Mouse (Mus musculus): ENCODE data around the gene Retreg1.

Retreg1 gene

GRCm38 (mm10) chr15:25843086-25843991 lies at the start of gene Retreg1:
Gene Retreg1, plus strand, starts transcription at chr15:25843180.
- in situ Hi-C loops (cut with MseI, MboI), result no loop called here

DNA sequence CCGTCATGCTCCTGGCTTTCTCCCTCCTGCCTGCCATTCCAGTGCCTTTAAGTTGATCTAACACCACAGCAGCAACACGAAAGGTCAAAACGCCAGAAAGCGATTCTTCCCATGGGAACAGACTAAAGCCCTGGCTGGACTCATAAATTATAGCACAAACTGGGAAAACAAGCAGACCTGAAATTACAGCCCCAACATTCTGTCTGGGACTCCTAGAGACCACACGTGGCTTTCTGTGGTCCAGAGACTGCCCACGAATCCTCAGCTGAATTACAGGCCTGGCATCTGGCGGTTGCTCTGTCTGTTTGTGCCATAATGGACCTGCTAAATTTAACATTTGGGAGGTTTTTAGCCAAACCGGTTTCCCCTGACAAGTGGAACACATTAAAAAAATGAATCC lies 48.9 kb upstream of the Retreg1 start:
- in situ Hi-C loops (cut with MseI, MboI), result no loop called here

DNA sequence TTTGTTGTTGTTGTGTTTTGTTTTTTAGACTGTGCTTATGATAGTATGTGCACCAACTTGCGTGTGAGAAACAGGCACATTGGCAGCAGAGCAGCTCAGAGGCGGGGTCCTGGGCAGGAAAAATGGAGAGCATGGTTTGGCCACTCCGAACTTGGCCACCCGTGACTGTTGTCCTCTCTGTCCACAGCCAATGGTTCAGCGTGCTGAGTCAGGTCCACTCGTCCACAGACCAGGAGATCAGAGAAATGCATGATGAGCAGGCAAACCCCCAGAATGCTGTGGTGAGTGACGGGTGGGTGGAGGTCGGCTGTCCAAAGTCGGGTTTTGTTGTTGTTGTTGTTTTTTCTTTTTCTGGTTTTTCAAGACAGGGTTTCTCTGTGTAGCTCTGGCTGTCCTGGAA lies 47.5 kb upstream of the Retreg1 start:
- in situ Hi-C loops (cut with MseI, MboI), result no loop called here

DNA sequence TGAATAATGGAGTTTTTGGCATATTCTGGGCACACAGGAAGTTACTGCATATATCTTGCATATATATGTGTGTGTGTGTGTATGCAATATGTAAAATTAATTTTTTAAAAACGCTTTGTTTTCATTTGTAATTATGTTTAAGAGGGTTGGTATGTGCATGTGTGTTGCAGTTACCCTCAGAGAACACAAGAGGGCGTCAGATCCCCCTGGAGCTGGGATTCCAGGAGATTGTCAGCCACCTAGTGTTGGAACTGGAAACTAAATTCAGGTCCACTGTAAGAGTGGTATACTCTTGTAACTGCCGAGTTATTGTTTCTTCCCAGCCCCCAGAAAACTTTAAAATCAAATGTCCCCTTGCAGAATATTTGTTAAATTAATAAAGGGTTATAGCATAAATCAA lies 46.6 kb upstream of the Retreg1 start:
- in situ Hi-C loops (cut with MseI, MboI), result no loop called here

- in situ Hi-C loops (cut with MseI, MboI), result no loop called here
These were observed 45.8 kb upstream of the Retreg1 start for GRCm38 (mm10) chr15:25797179-25797578.

- in situ Hi-C loops (cut with MseI, MboI), result no loop called here
These were observed 45.1 kb upstream of the Retreg1 start for GRCm38 (mm10) chr15:25797888-25798287.

DNA sequence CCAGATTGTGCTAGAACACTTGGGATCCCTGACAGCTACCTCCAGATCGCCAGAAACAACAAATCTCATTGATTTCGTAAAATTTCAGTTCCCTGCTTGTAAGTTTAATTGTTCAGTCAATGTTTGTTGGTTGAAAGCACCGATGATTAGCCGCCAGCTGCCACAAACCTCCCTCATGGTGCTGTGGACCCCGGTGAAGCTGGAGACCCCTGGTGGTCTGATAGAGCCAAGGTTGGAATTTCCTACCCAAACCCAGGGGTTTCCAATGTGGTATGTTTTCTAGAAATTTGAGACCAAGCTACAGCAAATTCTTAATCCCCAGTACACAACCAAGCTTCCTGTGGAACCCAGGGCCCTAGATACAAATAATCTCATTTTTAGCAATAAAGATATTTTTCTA lies 41.3 kb upstream of the Retreg1 start:
- in situ Hi-C loops (cut with MseI, MboI), result loop anchor here (10.0 to 25.0 kb wide), 2 partner anchors 153 to 511 kb away; partner anchors contain the start of gene March11 (in 1 of the 2)

- in situ Hi-C loops (cut with MseI, MboI), result loop anchor here (10.0 to 25.0 kb wide), 2 partner anchors 153 to 510 kb away; partner anchors contain the start of gene March11 (in 1 of the 2)
These were observed 40.8 kb upstream of the Retreg1 start for GRCm38 (mm10) chr15:25802194-25802593.

GRCm38 (mm10) chr15:25803111-25803510 lies 39.9 kb upstream of the Retreg1 start:
- in situ Hi-C loops (cut with MseI, MboI), result loop anchor here (10.0 to 25.0 kb wide), 2 partner anchors 152 to 509 kb away; partner anchors contain the start of gene March11 (in 1 of the 2)

- in situ Hi-C loops (cut with MseI, MboI), result loop anchor here (10.0 to 25.0 kb wide), 2 partner anchors 149 to 507 kb away; partner anchors contain the start of gene March11 (in 1 of the 2)
These were observed 37.5 kb upstream of the Retreg1 start for GRCm38 (mm10) chr15:25805336-25806110.

GRCm38 (mm10) chr15:25806363-25806762 lies 36.6 kb upstream of the Retreg1 start:
- in situ Hi-C loops (cut with MseI, MboI), result loop anchor here (10.0 to 25.0 kb wide), 2 partner anchors 148 to 506 kb away; partner anchors contain the start of gene March11 (in 1 of the 2)

DNA sequence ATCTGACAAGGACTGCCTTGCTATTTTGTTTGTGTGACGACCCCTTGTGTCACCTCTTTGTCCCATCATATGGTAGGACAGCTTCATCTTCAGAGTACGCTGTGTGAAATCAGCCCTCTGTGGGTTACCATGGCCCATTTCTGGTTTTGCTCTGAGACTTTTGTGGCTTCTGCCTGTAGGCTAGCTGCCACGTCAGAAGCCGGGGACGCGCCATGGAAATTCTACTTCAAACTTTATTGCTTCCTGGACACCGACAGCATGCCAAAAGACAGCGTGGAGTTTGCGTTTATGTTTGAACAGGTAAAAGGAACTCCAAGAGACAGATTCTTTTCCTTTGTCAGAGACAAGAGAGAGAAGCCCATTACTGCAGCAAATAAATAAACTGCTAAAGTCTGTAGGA lies 36.1 kb upstream of the Retreg1 start:
- in situ Hi-C loops (cut with MseI, MboI), result loop anchor here (10.0 to 25.0 kb wide), 2 partner anchors 148 to 505 kb away; partner anchors contain the start of gene March11 (in 1 of the 2)

DNA sequence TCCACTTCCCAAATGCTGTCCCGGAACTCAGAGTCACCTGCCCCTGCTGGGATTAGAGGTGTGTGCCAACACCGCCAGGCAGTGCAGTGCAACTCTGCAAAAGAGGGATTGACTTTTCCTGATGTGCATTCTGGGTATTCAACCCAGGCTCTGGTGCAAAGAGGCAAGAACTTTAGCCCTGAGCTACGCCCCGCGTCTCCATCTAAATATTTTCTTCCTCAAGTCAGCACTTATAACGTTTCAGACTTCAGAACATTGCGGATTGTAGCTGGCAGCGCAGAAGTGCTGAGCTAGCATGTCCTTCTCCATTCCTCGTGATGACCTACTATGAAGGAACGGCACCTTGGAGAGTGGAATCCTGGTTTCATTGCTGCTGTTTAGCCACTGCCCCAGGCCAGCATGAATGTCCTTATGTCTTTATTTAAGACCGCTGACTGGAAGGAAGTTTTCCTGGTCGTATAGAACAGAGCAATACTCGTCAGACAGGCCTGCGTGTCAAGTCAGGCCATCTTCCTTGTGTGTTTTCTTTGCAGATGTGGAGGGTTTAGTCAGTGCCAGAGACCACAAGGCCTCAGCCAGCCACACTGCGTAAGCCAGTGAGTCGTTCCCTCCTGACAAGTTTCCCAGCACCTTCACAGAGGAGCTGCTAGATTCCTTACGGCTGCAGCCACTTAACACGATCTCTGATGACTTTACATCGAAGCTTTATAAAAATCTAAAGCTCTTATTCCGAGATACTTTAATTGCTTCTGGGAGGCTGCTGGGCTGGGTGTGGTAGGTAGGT lies 34.1 kb upstream of the Retreg1 start:
- in situ Hi-C loops (cut with MseI, MboI), result loop anchor here (10.0 to 25.0 kb wide), 2 partner anchors 146 to 503 kb away; partner anchors contain the start of gene March11 (in 1 of the 2)

GRCm38 (mm10) chr15:25809669-25810068 lies 33.3 kb upstream of the Retreg1 start:
- in situ Hi-C loops (cut with MseI, MboI), result loop anchor here (10.0 to 25.0 kb wide), 2 partner anchors 145 to 503 kb away; partner anchors contain the start of gene March11 (in 1 of the 2)

GRCm38 (mm10) chr15:25811834-25812250 lies 31.1 kb upstream of the Retreg1 start:
- in situ Hi-C loops (cut with MseI, MboI), result loop anchor here in 1 of 2 experiments (25.0 kb wide), 1 partner anchor 500 kb away; the partner anchor contains the start of gene March11

GRCm38 (mm10) chr15:25812479-25812878 lies 30.5 kb upstream of the Retreg1 start:
- in situ Hi-C loops (cut with MseI, MboI), result loop anchor here in 1 of 2 experiments (25.0 kb wide), 1 partner anchor 500 kb away; the partner anchor contains the start of gene March11

- in situ Hi-C loops (cut with MseI, MboI), result loop anchor here in 1 of 2 experiments (25.0 kb wide), 1 partner anchor 498 kb away; the partner anchor contains the start of gene March11
These were observed 28.4 kb upstream of the Retreg1 start for GRCm38 (mm10) chr15:25814535-25814934.

DNA sequence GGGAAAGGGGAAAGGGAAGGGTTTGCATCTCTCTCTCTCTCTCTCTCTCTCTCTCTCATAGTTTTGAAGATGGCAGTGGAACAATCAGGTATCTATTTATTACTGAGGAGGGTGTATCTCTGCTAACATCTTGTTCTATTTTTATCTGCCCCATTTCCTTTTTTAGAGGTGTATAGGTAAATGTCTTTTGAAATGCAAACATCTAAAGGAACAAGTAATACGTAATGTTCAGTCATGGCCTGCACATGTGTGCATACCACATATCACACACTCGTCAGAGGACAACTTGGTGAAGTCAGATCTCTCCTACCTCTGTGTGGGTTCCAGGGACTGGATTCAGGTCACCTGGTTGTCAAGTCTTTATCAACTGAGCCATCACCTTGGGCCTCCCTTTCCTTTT lies 25.8 kb upstream of the Retreg1 start:
- in situ Hi-C loops (cut with MseI, MboI), result loop anchor here in 1 of 2 experiments (25.0 kb wide), 1 partner anchor 495 kb away; the partner anchor contains the start of gene March11

DNA sequence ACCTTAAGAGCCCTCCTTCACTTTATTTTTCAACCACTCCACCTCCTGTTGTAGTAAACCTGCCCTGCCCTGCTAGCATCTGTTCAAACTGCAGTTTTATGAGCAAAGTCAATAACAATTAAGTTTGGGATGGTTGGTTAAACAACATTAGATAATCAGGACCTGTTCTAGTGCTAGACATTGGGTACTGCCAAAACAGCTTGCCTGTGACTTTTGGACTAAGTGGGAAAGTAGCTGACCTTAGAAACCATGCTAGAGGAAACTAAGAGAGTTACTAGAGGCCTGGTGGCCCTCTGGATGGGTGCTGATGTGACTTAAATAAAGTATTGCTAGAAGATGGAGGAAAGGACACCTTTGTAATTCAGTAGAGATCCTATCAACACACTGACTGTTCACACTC lies 21.0 kb upstream of the Retreg1 start:
- in situ Hi-C loops (cut with MseI, MboI), result loop anchor here in 1 of 2 experiments (25.0 kb wide), 1 partner anchor 490 kb away; the partner anchor contains the start of gene March11

DNA sequence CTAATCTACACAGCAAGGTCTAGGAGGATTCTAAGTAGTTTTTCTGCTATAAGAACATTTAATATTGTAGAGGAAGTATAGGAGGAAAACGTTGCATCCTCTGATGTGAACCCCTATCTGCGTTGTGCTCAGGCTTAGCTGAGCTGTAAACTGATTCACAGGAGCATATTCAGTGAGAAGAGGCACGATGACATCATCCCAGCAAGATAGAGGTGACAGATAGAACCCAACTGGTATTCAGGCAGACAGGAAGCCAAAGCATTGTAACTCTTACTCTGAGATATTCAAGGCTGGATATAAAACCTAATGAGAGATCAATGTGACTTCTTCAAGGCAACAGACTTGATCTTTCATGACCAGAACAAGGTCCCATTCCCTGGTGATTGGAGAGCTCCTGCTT lies 20.3 kb upstream of the Retreg1 start:
- in situ Hi-C loops (cut with MseI, MboI), result loop anchor here in 1 of 2 experiments (25.0 kb wide), 1 partner anchor 490 kb away; the partner anchor contains the start of gene March11

All from mouse trophoblast stem cell (cell line).